Mouse (Mus musculus) heart, postnatal 0 days (tissue): ENCODE measurements at regions not wholly inside any gene's neighbourhood (a gene's known extent, or its start where the extent isn't known, plus 50 kb on each side); places are given as distances from the start of the nearest gene placed in this dataset.

Source experiments
- CTCF ChIP-seq: IDR thresholded peaks from 2 replicates; pipeline ENCODE4 v1.5.1; 2016; ENCODE audit warnings: antibody characterized with exemption, control low read depth, low read depth
- EP300 ChIP-seq: IDR thresholded peaks from 2 replicates; pipeline ENCODE4 v1.6.1; 2016; ENCODE audit warnings: antibody characterized with exemption, low read depth

DNA sequence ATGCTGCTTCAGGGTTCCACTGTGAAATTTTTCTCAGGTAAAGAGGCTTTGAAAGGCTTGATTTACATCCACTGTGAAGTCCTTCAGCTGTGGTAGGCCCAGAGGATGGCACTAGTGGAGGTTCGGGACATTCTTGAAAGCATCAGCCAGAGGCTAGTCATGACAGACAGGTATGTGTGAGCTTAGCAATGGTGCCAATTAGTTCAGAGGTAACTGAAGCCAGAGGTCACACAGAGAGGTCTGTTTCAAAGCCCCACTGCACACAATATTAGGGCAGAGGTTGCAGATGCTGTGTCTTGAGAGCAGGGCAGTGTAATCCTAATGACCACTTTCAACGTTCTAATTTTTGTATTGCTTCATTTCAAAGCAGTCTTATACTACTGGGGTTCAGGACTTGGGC lies 379.3 kb upstream of the Slc5a7 start:
- no peak for TF ChIP-seq CTCF
- no peak for TF ChIP-seq EP300
